Mouse (Mus musculus): Measurements from ENCODE around the gene Snap29.

The Snap29 gene

GRCm38 (mm10) chr16:17405736-17406443 is at the start of gene Snap29, which contains the start of gene Pi4ka:
TSS of gene Snap29 (plus strand) at chr16:17405986.
TSS of gene Pi4ka (minus strand) at chr16:17406314.
- DNase-seq, result peak; percentile 100

GRCm38 (mm10) chr16:17356031-17356430 is 49.8 kb upstream of the Snap29 start:
- DNase-seq, result no peak

DNA sequence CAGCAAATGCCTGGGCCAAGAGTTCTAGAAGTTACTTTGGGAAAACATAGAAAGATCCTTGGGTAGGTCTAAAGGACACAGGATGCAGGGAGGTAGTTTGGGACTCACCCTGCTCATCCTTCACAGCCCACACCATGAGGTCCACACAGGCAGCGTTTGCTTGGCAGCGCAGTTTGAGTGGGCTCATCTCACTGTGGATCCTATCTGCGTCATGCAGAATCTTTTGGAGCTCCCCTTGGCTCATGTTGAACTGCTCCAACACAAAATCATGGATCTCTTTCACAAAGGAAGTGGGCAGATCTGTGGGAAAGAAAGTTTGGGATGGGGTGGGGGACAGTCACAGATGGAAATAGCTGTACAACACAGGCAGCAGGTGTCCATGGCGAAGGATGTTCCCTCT is 47.0 kb upstream of the Snap29 start:
- no peak for DNase-seq

DNA sequence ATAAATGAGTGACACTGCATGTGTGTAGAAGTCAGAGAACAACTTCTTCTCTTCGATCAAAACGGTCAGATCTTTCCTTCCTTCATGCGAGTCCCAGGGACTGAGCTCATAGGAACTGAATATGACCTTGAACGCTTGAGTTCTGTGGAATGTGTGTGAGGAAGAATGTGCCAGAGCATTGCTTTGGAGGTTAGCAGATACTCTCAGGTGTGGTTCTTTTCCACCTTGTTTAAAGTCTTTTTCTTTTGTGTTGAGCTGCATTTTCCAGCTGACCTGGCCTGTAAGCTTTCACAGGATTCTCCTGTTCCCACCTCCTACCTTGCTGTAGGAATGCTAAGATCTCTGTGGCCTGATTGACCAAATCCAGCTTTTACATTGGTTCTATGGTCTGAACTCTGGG is 23.5 kb upstream of the Snap29 start:
- no peak for DNase-seq

- DNase-seq, result no peak
Measured at GRCm38 (mm10) chr16:17383594-17384326, 22.0 kb upstream of the Snap29 start.

DNA sequence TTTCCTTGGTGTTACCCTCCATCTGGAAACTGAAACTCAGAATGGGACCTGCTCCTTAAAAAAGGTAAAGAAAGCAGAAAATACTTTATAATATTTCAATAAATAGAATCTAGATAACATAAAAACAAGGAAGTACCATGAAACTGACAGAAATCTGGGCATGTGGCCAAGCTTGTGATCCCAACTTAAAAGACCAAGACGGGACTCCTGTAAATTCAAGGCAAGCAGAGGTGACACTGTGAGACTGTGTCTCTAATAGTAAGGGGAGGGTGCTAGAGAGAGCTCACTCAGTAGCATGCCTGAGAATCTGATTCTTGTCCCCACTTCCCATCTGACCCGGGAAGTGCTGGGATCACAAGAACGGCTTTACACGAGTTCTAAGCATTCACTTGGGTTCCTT is 13.0 kb upstream of the Snap29 start:
- no peak for DNase-seq

DNA sequence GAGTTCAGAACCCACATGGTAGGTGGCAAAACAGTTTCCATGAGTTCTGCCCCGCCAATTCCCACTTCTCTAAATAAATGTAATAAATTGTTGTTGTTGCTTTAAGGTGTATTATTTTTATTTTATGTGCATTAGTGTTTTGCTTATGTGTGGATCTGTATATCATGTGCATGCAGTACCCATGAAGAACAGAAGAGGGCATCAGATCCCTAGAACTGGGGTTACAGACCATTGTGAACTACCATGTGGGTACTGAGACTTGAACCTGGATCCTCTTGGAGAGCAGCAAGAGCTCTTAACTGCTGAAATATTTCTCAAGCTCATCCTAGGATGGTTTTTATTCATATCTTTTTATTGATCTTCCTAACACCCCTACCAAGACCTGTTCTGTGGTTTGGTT is 2.9 kb upstream of the Snap29 start:
- peak; percentile 61 for DNase-seq

- peak; percentile 72 for DNase-seq
Measured at GRCm38 (mm10) chr16:17405271-17405696, 502 bp upstream of the Snap29 start.

GRCm38 (mm10) chr16:17406512-17407231 is 886 bp downstream of the Snap29 start:
- peak; percentile 2 for DNase-seq

GRCm38 (mm10) chr16:17409046-17409445 is 3.3 kb downstream of the Snap29 start:
- no peak for DNase-seq

GRCm38 (mm10) chr16:17410209-17410608 is 4.4 kb downstream of the Snap29 start:
- no peak for DNase-seq

DNA sequence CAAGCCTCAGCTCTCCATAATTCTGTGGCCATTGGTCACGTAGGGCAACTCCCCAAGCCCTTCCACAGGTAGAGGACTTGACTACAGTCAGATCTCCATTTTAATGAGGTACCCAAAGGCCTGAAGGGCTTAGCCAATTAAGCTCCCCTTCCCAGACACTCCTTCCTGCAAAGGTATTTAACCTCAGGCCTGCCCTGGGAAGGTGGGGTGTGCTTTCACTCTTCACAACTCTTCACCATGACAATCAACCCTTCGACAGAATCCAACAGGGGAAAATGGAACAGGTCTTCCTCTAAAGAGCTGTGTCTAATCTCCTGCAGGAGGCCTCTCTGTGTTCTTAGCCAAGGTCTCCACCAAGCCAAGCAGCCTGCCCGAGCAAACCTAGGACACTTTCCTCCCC is 17.2 kb downstream of the Snap29 start:
- DNase-seq, result no peak

- DNase-seq, result no peak
Measured at GRCm38 (mm10) chr16:17432576-17432975, 26.8 kb downstream of the Snap29 start.

DNA sequence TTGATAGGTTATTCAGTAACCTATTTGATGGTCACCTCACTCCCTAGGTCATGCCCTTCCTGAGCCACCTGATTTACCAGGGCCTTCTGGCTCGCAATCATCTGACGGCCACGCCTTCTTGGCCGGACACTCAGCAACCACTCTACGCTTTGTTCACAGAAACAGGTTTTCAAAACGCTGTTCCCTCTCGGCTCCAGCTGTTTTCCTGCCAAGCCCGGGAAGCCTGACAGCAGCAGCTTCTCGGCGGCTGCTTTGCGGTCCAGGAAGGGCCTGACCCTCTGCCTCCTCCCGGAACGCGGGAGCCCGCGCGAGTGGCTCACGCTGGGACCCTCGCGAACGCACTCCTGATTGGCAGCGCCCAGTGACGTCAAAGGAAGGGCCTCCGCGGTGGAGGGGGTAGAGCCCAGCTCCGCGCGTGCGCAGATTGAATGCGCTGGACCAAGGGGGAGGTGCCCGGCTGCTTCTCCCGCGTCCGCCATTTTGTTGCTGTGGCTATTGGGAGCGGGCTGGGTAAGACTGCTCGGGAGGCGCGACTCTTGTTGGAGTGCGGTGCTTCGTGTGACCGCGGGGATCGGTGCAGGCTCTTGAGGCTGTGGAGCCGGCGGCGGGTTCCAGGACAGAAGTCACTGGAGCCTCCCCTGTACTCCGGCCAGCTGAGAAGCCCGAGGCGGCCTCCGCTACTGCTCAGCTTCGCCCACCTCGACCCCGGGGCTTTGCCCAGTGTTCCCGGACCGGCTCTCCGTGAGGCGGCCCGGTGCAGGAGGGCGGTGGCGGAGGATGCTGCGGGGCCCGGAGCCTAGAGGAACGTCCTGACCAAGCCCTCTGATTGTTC is 46.0 kb downstream of the Snap29 start, which contains the start of gene Crkl:
Gene Crkl, plus strand, starts transcription at position 447 of the 832 bp plus-strand sequence.
- peak; percentile 99 for DNase-seq

DNA sequence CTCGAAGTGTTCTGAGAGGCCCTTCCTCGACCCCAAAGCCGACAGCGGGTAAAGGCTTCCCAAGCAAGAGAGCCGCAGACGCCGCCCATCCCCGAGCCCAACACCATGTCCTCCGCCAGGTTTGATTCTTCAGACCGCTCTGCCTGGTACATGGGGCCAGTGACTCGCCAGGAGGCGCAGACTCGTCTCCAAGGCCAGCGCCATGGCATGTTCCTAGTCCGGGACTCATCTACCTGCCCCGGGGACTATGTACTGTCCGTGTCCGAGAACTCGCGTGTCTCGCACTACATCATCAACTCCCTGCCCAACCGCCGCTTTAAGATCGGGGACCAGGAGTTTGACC is 46.6 kb downstream of the Snap29 start:
- no peak for DNase-seq

GRCm38 (mm10) chr16:17456901-17457300 is 51.1 kb downstream of the Snap29 start:
- DNase-seq, result no peak

GRCm38 (mm10) chr16:17460254-17460653 is 54.5 kb downstream of the Snap29 start:
- DNase-seq, result peak; percentile 65

GRCm38 (mm10) chr16:17461596-17461995 is 55.8 kb downstream of the Snap29 start:
- no peak for DNase-seq

DNA sequence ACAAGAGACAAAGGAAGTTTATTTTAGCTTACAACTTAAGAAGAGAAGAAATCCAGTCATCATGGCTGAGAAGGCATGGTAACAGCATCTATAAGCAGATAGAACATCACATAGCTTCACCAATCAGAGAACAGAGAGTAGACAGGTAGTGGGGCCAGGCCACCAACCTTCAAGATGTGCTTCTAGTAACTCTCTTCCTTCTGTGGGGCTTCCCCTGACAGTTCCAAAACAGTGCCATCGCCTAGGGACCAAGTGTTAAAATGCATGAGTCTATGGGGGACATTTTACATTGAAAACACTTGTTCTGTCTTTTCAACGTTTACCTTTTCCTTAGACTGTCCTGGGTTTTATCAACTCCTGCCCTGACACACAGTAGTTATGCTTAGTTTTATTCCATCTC is 57.4 kb downstream of the Snap29 start:
- no peak for DNase-seq

DNA sequence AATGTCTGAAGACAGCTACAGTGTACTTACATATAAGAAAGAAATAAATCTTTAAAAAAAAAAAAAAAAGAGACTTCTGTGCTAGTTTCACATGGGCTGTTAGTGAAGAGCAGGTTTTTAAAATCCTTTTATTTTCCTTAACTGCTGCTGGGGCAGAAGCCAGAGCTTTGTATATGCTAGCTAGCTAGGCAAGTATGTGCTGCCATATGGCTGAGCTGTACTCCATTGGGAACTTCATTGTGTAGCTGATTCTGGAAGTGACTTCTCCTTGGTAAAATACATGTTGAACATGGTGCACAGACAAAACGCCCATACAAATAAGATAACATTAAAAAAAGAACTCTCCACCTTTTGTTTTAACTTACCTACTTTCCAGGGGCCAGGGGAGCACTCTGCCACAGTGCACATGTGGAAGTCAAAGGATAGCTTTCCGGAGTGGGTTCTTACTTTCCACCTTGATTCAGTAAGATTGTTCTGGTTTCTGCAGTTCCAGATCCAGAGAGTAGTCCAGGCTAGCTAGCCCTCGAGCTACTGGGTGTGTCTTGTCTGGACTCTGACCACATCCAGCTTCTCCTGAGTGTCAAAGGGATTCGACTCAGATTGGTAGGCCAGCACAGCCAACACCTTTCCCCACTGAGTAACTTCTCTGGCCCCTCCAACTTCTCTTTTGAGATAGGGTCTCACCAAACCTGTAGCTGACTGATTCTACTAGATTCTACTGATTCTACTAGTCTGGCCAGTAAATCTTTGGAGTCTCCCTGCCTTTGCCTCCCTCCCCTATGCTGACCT is 61.3 kb downstream of the Snap29 start:
- no peak for DNase-seq

GRCm38 (mm10) chr16:17472498-17472897 is 66.7 kb downstream of the Snap29 start:
- no peak for DNase-seq

DNA sequence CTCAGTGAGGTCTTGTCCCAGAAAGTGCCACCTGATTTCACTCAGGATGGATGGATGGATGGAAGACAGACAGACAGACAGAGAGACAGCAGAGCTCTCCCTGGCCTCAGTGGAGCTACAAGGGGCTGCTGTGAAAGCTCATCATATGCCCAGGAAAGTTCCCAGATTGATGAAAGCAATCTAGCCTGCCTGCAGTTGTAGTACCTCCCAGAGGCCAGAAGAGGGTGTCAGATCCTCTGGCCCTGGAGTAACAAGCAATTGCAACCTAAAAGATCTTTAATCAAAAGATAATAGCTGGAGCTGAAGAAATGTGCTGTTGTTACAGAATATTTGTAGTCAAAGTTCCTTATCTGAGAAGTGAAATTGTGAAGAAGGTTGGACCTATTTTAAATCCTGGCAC is 68.3 kb downstream of the Snap29 start:
- peak; percentile 44 for DNase-seq
